Mouse (Mus musculus) lung, embryonic 15.5 days (tissue): Measurements from ENCODE around the gene Smco1. TPM values are rescaled to one million over a fixed set of nuclear protein-coding genes. Genes with fewer than 3 reads are reported as not detected.
"Not testable (repeated sequence)": the region's sequence is repeated elsewhere in the genome, so short reads cannot be mapped to it uniquely, and the experiment has no call there.

Source experiments
- ATAC-seq: fragments of 200-750 bp; cut with Nextera tagmentation; 2 replicates; pipeline ENCODE4 v1.8.0; 2017; ENCODE audit warnings: moderate number of reproducible peaks, borderline replicate concordance; ENCODE audit not compliant: low FRiP score, low TSS enrichment; ENCODE audit errors: extremely low read depth
- H3K27ac ChIP-seq: fragments of 300-500 bp; sonication (generic); 2 replicates; pipeline ENCODE4 v1.5.1; 2015; ENCODE audit warnings: moderate library complexity, mild to moderate bottlenecking, inconsistent platforms
- H3K27me3 ChIP-seq: fragments of 300-500 bp; sonication (generic); 2 replicates; pipeline ENCODE4 v1.6.1; 2015; ENCODE audit warnings: inconsistent platforms
- H3K36me3 ChIP-seq: fragments of 300-500 bp; sonication (generic); 2 replicates; pipeline ENCODE4 v1.6.1; 2015; ENCODE audit warnings: inconsistent platforms
- H3K4me1 ChIP-seq: fragments of 300-500 bp; sonication (generic); 2 replicates; pipeline ENCODE4 v1.6.1; 2015; ENCODE audit warnings: inconsistent platforms
- H3K4me2 ChIP-seq: fragments of 300-500 bp; sonication (generic); 2 replicates; pipeline ENCODE4 v1.6.1; 2015; ENCODE audit warnings: inconsistent platforms, mild to moderate bottlenecking, moderate library complexity
- H3K4me3 ChIP-seq: fragments of 300-500 bp; sonication (generic); 2 replicates; pipeline ENCODE4 v1.5.1; 2015; ENCODE audit warnings: mild to moderate bottlenecking, inconsistent platforms
- H3K9ac ChIP-seq: fragments of 300-500 bp; sonication (generic); 2 replicates; pipeline ENCODE4 v1.6.1; 2015; ENCODE audit warnings: inconsistent platforms
- H3K9me3 ChIP-seq: fragments of 300-500 bp; sonication (generic); 2 replicates; pipeline ENCODE4 v1.6.1; 2016; ENCODE audit warnings: inconsistent platforms
- WGBS: fragments of 180-500 bp; shearing (Covaris S2); methylation state at CpG from one replicate; pipeline ENCODE4 v1.1.7; 2015; 5-methylcytosine and 5-hydroxymethylcytosine counted together
- polyA plus RNA-seq: library from polyadenylated mRNA; unstranded; fragments of >200 nt; fragmentation: Nextera tagmentation; extraction: Ambion mirVana; gene quantifications from 2 replicates; pipeline ENCODE4 v1.2.1, GENCODE M21; 2015

Gene Smco1
- polyA plus RNA-seq, 1 experiment from 2014 or later = not detected

- Histone ChIP-seq H3K9me3 (no peaks in the 10 kb centered on the region), H3K4me3 (no peak overlapping the region), H3K4me2 (no peak overlapping the region), H3K36me3 (peaks cover 4% of the 10 kb centered on the region), H3K9ac (no peak overlapping the region), H3K27me3 (no peaks in the 10 kb centered on the region), H3K27ac (no peak overlapping the region), H3K4me1 (peaks cover 21% of the 10 kb centered on the region)
- 85% methylated on average over 6 of the region's 6 CpGs for WGBS
- ATAC-seq = no peak
These were observed 3.8 kb downstream of the Smco1 start for GRCm38 (mm10) chr16:32275041-32275440.

GRCm38 (mm10) chr16:32275830-32276229 is 4.6 kb downstream of the Smco1 start:
- Histone ChIP-seq H3K4me1 (peaks cover 21% of the 10 kb centered on the region), H3K9me3 (no peaks in the 10 kb centered on the region), H3K27ac (no peak overlapping the region), H3K36me3 (peaks cover 11% of the 10 kb centered on the region), H3K9ac (no peak overlapping the region), H3K27me3 (no peaks in the 10 kb centered on the region), H3K4me3 (no peak overlapping the region), H3K4me2 (no peak overlapping the region)
- ATAC-seq = no peak
- WGBS = 58% methylated on average over 1 of the region's 1 CpGs

GRCm38 (mm10) chr16:32277308-32278256 is 6.3 kb downstream of the Smco1 start, which contains the start of gene Rnf168:
Gene Rnf168 (plus strand): TSS chr16:32277459.
- Histone ChIP-seq H3K27ac (peak within 1 kb of the TSS; percentile 96), H3K9ac (peak within 1 kb of the TSS; percentile 82)
- peak; percentile 92 for ATAC-seq

GRCm38 (mm10) chr16:32278396-32278795 is 7.1 kb downstream of the Smco1 start:
- H3K4me3 ChIP-seq = peak overlapping the region; percentile 67
- H3K4me1 ChIP-seq = peaks cover 24% of the 10 kb centered on the region
- H3K9ac ChIP-seq = peak overlapping the region; percentile 82
- no peak for ATAC-seq
- H3K27me3 ChIP-seq = no peaks in the 10 kb centered on the region
- WGBS = 36% methylated on average over 7 of the region's 7 CpGs
- peak overlapping the region; percentile 58 for H3K4me2 ChIP-seq
- peaks cover 20% of the 10 kb centered on the region for H3K36me3 ChIP-seq
- no peaks in the 10 kb centered on the region for H3K9me3 ChIP-seq
- 0 out of 2 replicates have a peak overlapping the region, but pooled peaks have one; percentile 96 for H3K27ac ChIP-seq

More at GRCm38 (mm10) chr16:32277308-32278256, 6.3 kb downstream of the Smco1 start, which contains the start of gene Rnf168:
- H3K4me3 ChIP-seq = peak within 1 kb of the TSS; percentile 67
- no peaks in the 10 kb centered on the region for H3K27me3 ChIP-seq
- peaks cover 13% of the 10 kb centered on the region for H3K36me3 ChIP-seq
- under 1% methylated on average over 66 of the region's 75 CpGs for WGBS
- H3K4me1 ChIP-seq = peaks cover 24% of the 10 kb centered on the region
- H3K9me3 ChIP-seq = no peaks in the 10 kb centered on the region
- peak within 1 kb of the TSS; percentile 58 for H3K4me2 ChIP-seq

GRCm38 (mm10) chr16:32280211-32280610 is 8.9 kb downstream of the Smco1 start:
- 96% methylated on average over 8 of the region's 8 CpGs for WGBS
- H3K36me3 ChIP-seq = peaks cover 38% of the 10 kb centered on the region
- no peak overlapping the region for H3K4me2 ChIP-seq
- no peak overlapping the region; the same call in 1 of the 2 replicates for H3K4me3 ChIP-seq
- no peaks in the 10 kb centered on the region for H3K27me3 ChIP-seq
- H3K9me3 ChIP-seq = no peaks in the 10 kb centered on the region
- no peak overlapping the region for H3K9ac ChIP-seq
- H3K4me1 ChIP-seq = peaks cover 24% of the 10 kb centered on the region
- ATAC-seq = no peak
- no peak overlapping the region for H3K27ac ChIP-seq

- Histone ChIP-seq H3K4me2 (no peak overlapping the region), H3K4me3 (no peak overlapping the region), H3K36me3 (peaks cover 60% of the 10 kb centered on the region), H3K4me1 (peaks cover 17% of the 10 kb centered on the region), H3K9ac (no peak overlapping the region), H3K27ac (no peak overlapping the region), H3K27me3 (no peaks in the 10 kb centered on the region), H3K9me3 (no peaks in the 10 kb centered on the region)
- no peak for ATAC-seq
These were observed 11.3 kb downstream of the Smco1 start for GRCm38 (mm10) chr16:32282608-32283007.

GRCm38 (mm10) chr16:32291821-32292220 is 20.6 kb downstream of the Smco1 start:
- Histone ChIP-seq H3K9me3 (no peaks in the 10 kb centered on the region), H3K27me3 (no peaks in the 10 kb centered on the region), H3K9ac (no peak overlapping the region), H3K27ac (no peak overlapping the region), H3K4me1 (no peaks in the 10 kb centered on the region), H3K36me3 (peaks cover 49% of the 10 kb centered on the region), H3K4me2 (no peak overlapping the region), H3K4me3 (no peak overlapping the region)
- 91% methylated on average over 4 of the region's 4 CpGs for WGBS
- ATAC-seq = no peak

- H3K4me2 ChIP-seq, H3K27ac ChIP-seq, H3K9me3 ChIP-seq, H3K27me3 ChIP-seq, H3K4me1 ChIP-seq, ATAC-seq, H3K4me3 ChIP-seq, H3K9ac ChIP-seq: not testable (repeated sequence)
- peaks cover 54% of the 10 kb centered on the region for H3K36me3 ChIP-seq
- WGBS = 96% methylated on average over 4 of the region's 4 CpGs
These were observed 28.3 kb downstream of the Smco1 start for GRCm38 (mm10) chr16:32299617-32300016.

- ATAC-seq = no peak
- WGBS = 50% methylated on average over 1 of the region's 1 CpGs
- no peaks in the 10 kb centered on the region for H3K9me3 ChIP-seq
- no peak overlapping the region for H3K4me2 ChIP-seq
- H3K4me3 ChIP-seq = no peak overlapping the region
- no peaks in the 10 kb centered on the region for H3K4me1 ChIP-seq
- no peaks in the 10 kb centered on the region for H3K27me3 ChIP-seq
- H3K27ac ChIP-seq = no peak overlapping the region
- peaks cover 31% of the 10 kb centered on the region for H3K36me3 ChIP-seq
- no peak overlapping the region for H3K9ac ChIP-seq
These were observed 31.8 kb downstream of the Smco1 start for GRCm38 (mm10) chr16:32303046-32303445.

GRCm38 (mm10) chr16:32303886-32304285 is 32.6 kb downstream of the Smco1 start:
- no peak overlapping the region for H3K4me2 ChIP-seq
- H3K27ac ChIP-seq = no peak overlapping the region
- H3K9me3 ChIP-seq = no peaks in the 10 kb centered on the region
- no peak overlapping the region for H3K9ac ChIP-seq
- H3K4me3 ChIP-seq = no peak overlapping the region
- H3K4me1 ChIP-seq = no peaks in the 10 kb centered on the region
- ATAC-seq = no peak
- no peaks in the 10 kb centered on the region for H3K27me3 ChIP-seq
- 92% methylated on average over 7 of the region's 7 CpGs for WGBS
- H3K36me3 ChIP-seq = peaks cover 23% of the 10 kb centered on the region

GRCm38 (mm10) chr16:32311970-32312369 is 40.7 kb downstream of the Smco1 start:
- H3K9ac ChIP-seq = no peak overlapping the region
- H3K4me2 ChIP-seq = no peak overlapping the region
- no peak overlapping the region for H3K27ac ChIP-seq
- no peaks in the 10 kb centered on the region for H3K9me3 ChIP-seq
- WGBS = 81% methylated on average over 4 of the region's 4 CpGs
- H3K27me3 ChIP-seq = no peaks in the 10 kb centered on the region
- no peak for ATAC-seq
- H3K36me3 ChIP-seq = no peaks in the 10 kb centered on the region
- no peak overlapping the region for H3K4me3 ChIP-seq
- H3K4me1 ChIP-seq = no peaks in the 10 kb centered on the region

- Histone ChIP-seq H3K27ac (no peak overlapping the region), H3K27me3 (no peaks in the 10 kb centered on the region)
These were observed 41.1 kb downstream of the Smco1 start for GRCm38 (mm10) chr16:32312386-32312785.

More at GRCm38 (mm10) chr16:32312386-32312785, 41.1 kb downstream of the Smco1 start:
- Histone ChIP-seq H3K4me3 (no peak overlapping the region), H3K9ac (no peak overlapping the region), H3K4me1 (no peaks in the 10 kb centered on the region), H3K4me2 (no peak overlapping the region), H3K9me3 (no peaks in the 10 kb centered on the region), H3K36me3 (no peaks in the 10 kb centered on the region)
- 30% methylated on average over 5 of the region's 5 CpGs for WGBS
- no peak for ATAC-seq
